Mouse (Mus musculus) urinary bladder, postnatal 0 days (tissue): ENCODE data around the gene Prkg1. TPM values are rescaled to one million over a fixed set of nuclear protein-coding genes. Genes with fewer than 3 reads are reported as not detected.

Source experiments
- polyA plus RNA-seq: library from polyadenylated mRNA; unstranded; fragments of >200 nt; fragmentation: Nextera tagmentation; extraction: Ambion mirVana; gene quantifications from 2 replicates; pipeline ENCODE4 v1.2.1, GENCODE M21; 2015

The Prkg1 gene
- 5.2 and 7.2 TPM in 2 replicates for polyA plus RNA-seq

DNA sequence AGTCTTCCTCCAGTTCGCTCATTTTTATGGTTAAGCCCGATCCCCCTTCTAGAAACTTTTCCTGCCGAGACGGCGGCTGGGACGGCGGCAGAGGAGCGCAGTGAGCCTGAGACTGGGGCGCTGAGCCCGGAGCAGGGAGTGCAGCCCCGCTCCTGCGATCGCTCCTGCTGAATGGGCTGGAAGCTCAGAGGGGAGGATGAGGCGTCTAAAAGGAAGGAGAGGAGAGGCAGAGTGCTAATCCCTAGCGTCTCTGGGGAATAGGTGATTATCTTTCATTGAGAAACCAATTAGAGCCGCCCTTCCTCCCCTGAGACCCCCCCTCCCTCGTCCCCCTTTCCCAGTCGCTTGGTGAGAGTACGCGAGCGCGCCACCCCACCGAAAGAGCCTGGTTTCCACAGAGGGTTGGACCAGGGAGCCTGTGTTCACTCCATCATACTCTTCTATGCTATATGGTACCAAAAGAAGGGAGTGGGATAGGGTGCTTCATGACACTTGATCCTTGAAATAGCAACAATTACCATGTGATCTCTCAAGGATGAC is at the start of gene Prkg1:
TSS of gene Prkg1 (minus strand) at position 233 of the 540 bp plus-strand sequence.

DNA sequence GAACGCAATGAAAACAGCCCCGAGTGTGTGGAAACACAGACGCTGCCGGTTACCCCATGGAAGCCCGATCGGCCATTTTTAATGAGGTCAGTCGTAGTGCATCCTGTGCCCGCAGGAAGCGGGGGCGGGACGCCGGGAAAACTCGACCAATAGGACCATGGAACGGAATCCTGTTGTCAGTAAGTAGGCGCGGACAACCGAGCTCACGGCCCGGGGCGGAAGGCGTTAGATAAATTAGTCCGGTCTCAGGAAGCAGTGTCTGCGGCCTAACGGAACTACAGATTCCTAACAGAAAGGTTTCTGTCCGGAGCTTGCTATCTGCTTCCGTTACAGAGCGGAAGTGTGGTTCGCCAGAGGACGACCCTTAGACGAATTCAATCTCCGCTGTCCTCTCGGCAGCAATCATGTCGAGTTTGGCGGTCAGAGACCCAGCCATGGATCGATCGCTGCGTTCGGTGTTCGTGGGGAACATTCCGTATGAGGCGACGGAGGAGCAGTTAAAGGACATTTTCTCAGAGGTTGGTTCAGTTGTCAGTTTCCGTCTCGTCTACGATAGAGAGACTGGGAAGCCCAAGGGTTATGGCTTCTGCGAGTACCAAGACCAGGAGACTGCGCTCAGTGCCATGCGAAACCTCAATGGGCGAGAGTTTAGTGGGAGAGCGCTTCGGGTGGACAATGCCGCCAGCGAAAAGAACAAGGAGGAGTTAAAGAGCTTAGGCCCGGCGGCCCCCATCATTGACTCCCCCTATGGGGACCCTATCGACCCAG is 682.0 kb downstream of the Prkg1 start, which contains the start of gene Cstf2t:
TSS of gene Cstf2t (plus strand) at position 176 of the 768 bp plus-strand sequence.

DNA sequence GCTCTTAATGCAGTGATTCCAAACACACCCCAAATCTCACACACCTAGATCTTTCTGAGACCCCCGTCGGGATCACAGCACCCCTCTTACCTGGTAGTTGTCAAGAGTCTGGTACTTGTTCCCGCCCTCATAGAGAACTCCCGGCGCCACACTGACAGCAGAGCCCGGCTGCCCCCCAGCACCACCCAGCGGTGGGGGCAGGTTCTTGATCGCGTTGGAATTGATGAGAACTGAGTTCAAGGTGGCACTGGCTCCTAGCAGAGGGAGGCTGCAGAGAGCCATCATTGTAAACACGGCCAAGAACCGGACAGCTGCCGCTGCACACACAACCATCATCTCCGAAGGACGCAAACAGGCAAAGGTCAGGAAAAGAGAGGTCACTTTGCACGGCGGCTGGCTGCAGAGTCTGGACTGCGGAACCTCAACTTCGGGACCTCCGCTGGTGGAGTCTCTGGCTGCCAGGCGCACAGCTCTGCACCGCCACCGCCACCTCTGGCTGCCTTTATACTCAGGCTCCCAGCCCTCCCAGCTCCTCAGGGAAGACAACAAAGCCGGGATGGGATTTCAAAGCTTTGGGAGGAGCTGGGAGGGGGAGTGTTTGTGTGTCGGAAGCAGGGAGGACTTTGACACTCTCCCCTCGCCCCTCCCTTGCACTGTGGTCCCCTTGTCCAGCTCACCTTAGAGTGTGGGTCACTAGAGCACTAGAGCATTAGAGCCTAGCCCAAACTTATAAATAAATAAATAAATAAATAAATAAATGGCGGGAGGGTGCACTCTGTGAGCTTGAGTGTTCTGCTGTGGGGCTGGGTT is 1215.6 kb downstream of the Prkg1 start, which contains the start of gene Dkk1:
TSS of gene Dkk1 (minus strand) at position 622 of the 810 bp plus-strand sequence.

Other genes starting within 250 kb of the Prkg1 start
- gene A1cf, start 103.7 kb upstream of the Prkg1 start, polyA plus RNA-seq, result not detected in 2 replicates